ENCODE assay signal across 16 mouse cellular contexts in genomic region chr14:61949446-61949845, GRCm38 (mm10).
DNase-seq lines count a peak whose midpoint lies in the region; ATAC-seq lines count a peak whose summit lies in the region.
"Had no signal": no experiment of that assay in that cellular context is flagged by ENCODE, and none has a peak within 500 bp of the region (broad histone marks: within the 10 kb centered on the region; RNA-seq: fewer than 3 reads in every experiment).

No protein-coding gene starts in this region.

- H3K9me3 ChIP-seq in midbrain, embryonic 12.5 days: no peaks in the 10 kb centered on the region
- H3K9me3 ChIP-seq in midbrain, embryonic 16.5 days (replicated peaks; ENCODE audit: control insufficient read depth, low read length, poor library complexity, severe bottlenecking): no peaks in the 10 kb centered on the region
- H3K9me3 ChIP-seq: forebrain, embryonic 12.5 days; hindbrain, embryonic 12.5 days had no signal

- DNase-seq in embryo, embryonic 10 days (ENCODE audit: low spot score): peak; percentile 34
- no peak for DNase-seq in embryo, embryonic 9.5 days (ENCODE audit: extremely low spot score)
- DNase-seq in forelimb bud, embryonic 11.5 days (ENCODE audit: low read depth, low spot score): peak; percentile 61
- peak; percentile 35 for DNase-seq in retina, embryonic 14.5 days (ENCODE audit: low spot score)
- no peak for DNase-seq in layer of hippocampus, adult 11-12 months (ENCODE audit: low spot score)
- DNase-seq in urinary bladder, postnatal 36 days (ENCODE audit: low spot score in 2 of 2): no peak
- DNase-seq: adrenal gland, postnatal 14 days; cerebellum, postnatal 25 days; kidney, adult 9 months; liver; lung, postnatal 14 days had no signal

- no peak for ATAC-seq in midbrain, embryonic 12.5 days (ENCODE audit: low FRiP score, low read depth)
- ATAC-seq in midbrain, embryonic 16.5 days: no peak

- H3K4me1 ChIP-seq in midbrain, embryonic 12.5 days: peaks cover 14% of the 10 kb centered on the region
- H3K4me1 ChIP-seq in midbrain, embryonic 16.5 days (ENCODE audit: control insufficient read depth, insufficient read depth, low read length): peaks cover 11% of the 10 kb centered on the region

- H3K27ac ChIP-seq in midbrain, embryonic 12.5 days (replicated peaks): peak overlapping the region; percentile 20; the same call in 1 of the 2 replicates
- no peak overlapping the region for H3K27ac ChIP-seq in midbrain, embryonic 16.5 days (ENCODE audit: low read length)
- H3K27ac ChIP-seq: forebrain, embryonic 12.5 days; hindbrain, embryonic 12.5 days had no signal

- WGBS in midbrain, embryonic 12.5 days: 47% methylated on average over 6 of the region's 6 CpGs
- WGBS in midbrain, embryonic 16.5 days: 37% methylated on average over 6 of the region's 6 CpGs

- no peak overlapping the region for H3K4me2 ChIP-seq in midbrain, embryonic 12.5 days (replicated peaks)
- H3K4me2 ChIP-seq in midbrain, embryonic 16.5 days (ENCODE audit: low read length): no peak overlapping the region
- H3K4me2 ChIP-seq: forebrain, embryonic 12.5 days; heart, embryonic 11.5 days; hindbrain, embryonic 12.5 days had no signal

- no peaks in the 10 kb centered on the region for H3K36me3 ChIP-seq in midbrain, embryonic 12.5 days
- H3K36me3 ChIP-seq in midbrain, embryonic 16.5 days (ENCODE audit: control insufficient read depth, insufficient read depth, low read length): no peaks in the 10 kb centered on the region
- H3K36me3 ChIP-seq: forebrain, embryonic 12.5 days; hindbrain, embryonic 12.5 days had no signal

- no peak overlapping the region for H3K9ac ChIP-seq in midbrain, embryonic 12.5 days (replicated peaks)
- no peak overlapping the region for H3K9ac ChIP-seq in midbrain, embryonic 16.5 days (ENCODE audit: low read depth, low read length)
- H3K9ac ChIP-seq: forebrain, embryonic 12.5 days; hindbrain, embryonic 12.5 days had no signal

- no peaks in the 10 kb centered on the region for H3K27me3 ChIP-seq in midbrain, embryonic 12.5 days
- H3K27me3 ChIP-seq in midbrain, embryonic 16.5 days (ENCODE audit: control insufficient read depth, insufficient read depth, low read depth, low read length): no peaks in the 10 kb centered on the region
- H3K27me3 ChIP-seq: forebrain, embryonic 12.5 days; hindbrain, embryonic 12.5 days had no signal

- H3K4me3 ChIP-seq in midbrain, embryonic 12.5 days: no peak overlapping the region
- H3K4me3 ChIP-seq in midbrain, embryonic 16.5 days (ENCODE audit: low read depth, low read length): no peak overlapping the region
- H3K4me3 ChIP-seq: forebrain, embryonic 12.5 days; hindbrain, embryonic 12.5 days had no signal

Comparison
In these comparisons a context has a peak if more than half of its experiments do, and no peak if none do; other contexts are left out.
1. DNase-seq: peak in embryo, embryonic 10 days (single experiment), forelimb bud, embryonic 11.5 days (single experiment) and retina, embryonic 14.5 days (single experiment); none in embryo, embryonic 9.5 days (single experiment), layer of hippocampus, adult 11-12 months (single experiment) and urinary bladder, postnatal 36 days (0 of 2).